Mouse (Mus musculus): ENCODE data around the gene Plcd3. TPM values are rescaled to one million over a fixed set of nuclear protein-coding genes. Genes with fewer than 3 reads are reported as not detected.

The Plcd3 gene
- polyA plus RNA-seq, 1 experiment = 20.6 TPM

DNA sequence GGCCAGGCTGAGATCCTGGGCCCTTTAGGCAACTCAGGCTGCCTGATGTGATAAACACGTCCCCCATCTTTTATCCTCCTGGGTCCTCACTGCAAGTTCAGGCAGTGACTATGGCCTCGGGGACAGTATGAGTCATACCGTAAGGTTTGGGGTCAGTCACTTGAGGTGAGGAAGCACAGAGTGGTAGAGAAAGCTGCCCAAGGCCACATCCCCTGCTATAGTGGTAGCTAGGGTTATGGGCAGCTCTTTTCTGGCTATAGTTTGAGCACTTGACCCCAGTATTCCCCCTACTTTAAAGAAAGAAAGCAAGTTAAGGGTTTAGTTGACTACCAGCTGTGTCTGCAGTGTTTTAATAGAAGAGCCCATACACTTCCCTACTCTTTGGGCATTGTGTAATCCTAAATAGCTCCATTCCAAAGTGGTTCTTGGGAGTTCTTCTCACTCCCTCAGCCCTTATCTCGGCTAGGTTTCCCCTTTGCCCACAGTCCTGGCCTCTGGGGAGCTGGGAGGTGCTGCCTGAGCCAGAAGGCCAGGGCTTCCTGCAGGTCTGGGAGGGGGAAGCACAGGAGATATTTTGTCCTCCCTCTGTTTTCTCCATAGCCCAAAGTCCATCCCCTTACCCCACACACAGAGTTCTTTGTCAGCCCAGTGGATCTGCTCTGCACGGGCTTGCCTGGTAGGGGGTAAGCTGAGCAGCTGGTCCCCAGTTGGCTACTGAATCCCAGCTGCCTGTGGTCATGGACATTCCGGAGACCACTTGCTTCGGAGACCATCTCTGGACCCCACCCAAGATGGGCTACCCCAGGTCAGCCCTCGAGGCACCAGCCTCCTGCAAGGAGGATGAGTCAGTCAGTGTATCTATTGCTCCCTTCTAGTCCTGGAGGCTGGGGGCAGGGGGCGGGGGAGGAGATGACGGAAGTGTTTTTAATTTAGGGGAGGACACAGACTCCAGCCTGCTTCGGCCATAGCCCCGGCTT, 43.1 kb upstream of the Plcd3 start:
- peaks cover under 1% of the 10 kb centered on the region for H3K36me3 ChIP-seq (ENCODE audit: control insufficient read depth, insufficient read depth)
- TF ChIP-seq MAX (IDR thresholded peaks at IDR 0.05; ENCODE audit: low read depth) = no peak
- TF ChIP-seq TCF3 (IDR thresholded peaks at IDR 0.05; ENCODE audit: insufficient read length, low read depth) = peak; percentile 90
- TF ChIP-seq SRF (IDR thresholded peaks at IDR 0.05; ENCODE audit: control insufficient read depth, insufficient read length, low read depth) = no peak
- no peak for TF ChIP-seq POLR2A (IDR thresholded peaks at IDR 0.05; ENCODE audit: insufficient read length, low read depth)
- peak; percentile 14 to 97 (median 97) for TF ChIP-seq MYOD1 (IDR thresholded peaks at IDR 0.05; ENCODE audit: control insufficient read depth in 1 of 3, insufficient read length in 2 of 3, low read depth in 2 of 3)
- peak; percentile 92 for TF ChIP-seq TCF12 (IDR thresholded peaks at IDR 0.05; ENCODE audit: insufficient read depth, poor library complexity, severe bottlenecking)
- TF ChIP-seq CEBPB (IDR thresholded peaks at IDR 0.05; ENCODE audit: insufficient read depth, poor library complexity, severe bottlenecking) = peak; percentile 38; the same call in 1 of the 2 replicates
- peak; percentile 74 to 99 (median 98) for TF ChIP-seq MYOG (IDR thresholded peaks at IDR 0.05; ENCODE audit: control insufficient read depth in 1 of 3, insufficient read depth in 1 of 3, insufficient read length in 2 of 3, low read depth in 2 of 3)
- TF ChIP-seq USF1 (IDR thresholded peaks at IDR 0.05; ENCODE audit: low read depth) = no peak

DNA sequence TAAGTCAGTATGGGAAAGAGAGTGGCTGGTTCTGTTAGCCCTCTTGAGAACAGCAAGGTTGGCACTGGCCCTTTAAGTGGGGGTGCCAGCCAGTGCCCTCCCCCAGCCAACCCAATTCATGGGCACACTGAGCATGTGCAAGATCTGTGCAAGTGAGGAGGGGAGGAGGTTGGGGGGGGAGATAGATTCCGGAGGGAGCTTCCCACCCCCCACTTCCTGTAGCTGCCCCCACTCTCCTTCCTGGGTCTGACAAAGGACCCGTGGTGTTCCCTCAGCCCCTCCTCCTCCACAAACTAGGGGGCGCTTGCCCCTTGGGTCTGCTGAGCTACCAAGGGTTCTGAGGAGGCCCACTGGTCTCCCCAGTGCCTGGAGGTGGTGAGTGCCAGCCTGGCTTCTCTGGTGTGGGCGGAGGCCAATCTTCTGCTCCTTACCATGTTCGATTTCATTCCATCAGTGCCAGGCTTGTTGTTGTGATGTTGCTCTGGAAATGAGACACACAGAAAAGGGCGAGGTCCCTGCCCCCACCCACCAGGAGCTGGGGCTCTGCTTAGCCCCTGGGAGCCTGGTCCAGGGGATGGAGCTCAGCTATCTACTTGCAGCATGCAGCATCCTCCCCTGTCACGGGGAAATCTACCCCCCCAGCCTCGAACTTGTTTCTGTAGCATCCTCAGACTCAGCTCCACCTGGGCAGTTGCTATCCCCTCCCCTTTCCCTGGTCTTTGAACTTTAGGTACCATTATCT, 41.2 kb upstream of the Plcd3 start:
- TF ChIP-seq POLR2A (IDR thresholded peaks at IDR 0.05; ENCODE audit: insufficient read length, low read depth) = peak; percentile 20
- TF ChIP-seq REST (IDR thresholded peaks at IDR 0.05; ENCODE audit: insufficient read depth, insufficient read length) = no peak
- TF ChIP-seq MAX (IDR thresholded peaks at IDR 0.05; ENCODE audit: low read depth) = no peak

More for the DNA sequence above, 43.1 kb upstream of the Plcd3 start:
- Histone ChIP-seq H3K27me3 (ENCODE audit: control insufficient read depth, insufficient read depth, insufficient read length) (no peaks in the 10 kb centered on the region), H3K4me3 (no peak overlapping the region), H3K4me2 (ENCODE audit: low read depth) (peak overlapping the region; percentile 66), H3ac (ENCODE audit: control insufficient read depth, insufficient read length) (no peak overlapping the region), H3K79me2 (ENCODE audit: control insufficient read depth, insufficient read depth) (no peaks in the 10 kb centered on the region)

DNA sequence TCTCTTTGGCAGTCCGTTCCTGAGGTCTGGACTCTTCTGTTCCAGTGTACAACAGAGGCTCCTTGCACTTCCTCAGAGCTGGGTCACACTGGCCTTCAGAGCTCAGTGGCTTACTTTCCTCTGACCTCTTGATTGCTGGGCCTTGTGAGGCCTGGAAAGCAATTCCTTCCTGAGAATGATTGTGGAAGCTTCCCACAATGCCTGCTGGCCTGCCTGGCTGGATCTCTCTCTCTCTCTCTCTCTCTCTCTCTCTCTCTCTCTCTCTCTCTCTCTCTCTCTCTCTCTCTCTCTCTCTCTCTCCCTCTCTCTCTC, 40.4 kb upstream of the Plcd3 start:
- H3K36me3 ChIP-seq (ENCODE audit: control insufficient read depth, insufficient read depth) = peaks cover 5% of the 10 kb centered on the region
- peak overlapping the region; percentile 80 for H3K4me2 ChIP-seq (ENCODE audit: low read depth)
- no peak overlapping the region for H3ac ChIP-seq (ENCODE audit: control insufficient read depth, insufficient read length)
- TF ChIP-seq POLR2A (IDR thresholded peaks at IDR 0.05; ENCODE audit: insufficient read length, low read depth) (no peak), E2F4 (IDR thresholded peaks at IDR 0.05; ENCODE audit: insufficient read depth) (no peak), POLR2AphosphoS2 (IDR thresholded peaks at IDR 0.05; ENCODE audit: insufficient read length, low read depth) (no peak), MYOG (IDR thresholded peaks at IDR 0.05; ENCODE audit: control insufficient read depth in 1 of 3, insufficient read depth in 1 of 3, insufficient read length in 2 of 3, low read depth in 2 of 3) (no peak), MAX (IDR thresholded peaks at IDR 0.05; ENCODE audit: low read depth) (no peak), TCF12 (IDR thresholded peaks at IDR 0.05; ENCODE audit: insufficient read depth, poor library complexity, severe bottlenecking) (no peak), USF1 (IDR thresholded peaks at IDR 0.05; ENCODE audit: low read depth) (no peak)
- no peaks in the 10 kb centered on the region for H3K79me2 ChIP-seq (ENCODE audit: control insufficient read depth, insufficient read depth)
- H3K27me3 ChIP-seq (ENCODE audit: control insufficient read depth, insufficient read depth, insufficient read length) = no peaks in the 10 kb centered on the region
- peak overlapping the region; percentile 23 for H3K4me3 ChIP-seq

More for the DNA sequence above, 41.2 kb upstream of the Plcd3 start:
- H3K36me3 ChIP-seq (ENCODE audit: control insufficient read depth, insufficient read depth) = peaks cover 5% of the 10 kb centered on the region
- no peaks in the 10 kb centered on the region for H3K27me3 ChIP-seq (ENCODE audit: control insufficient read depth, insufficient read depth, insufficient read length)
- H3ac ChIP-seq (ENCODE audit: control insufficient read depth, insufficient read length) = no peak overlapping the region
- H3K79me2 ChIP-seq (ENCODE audit: control insufficient read depth, insufficient read depth) = no peaks in the 10 kb centered on the region
- H3K4me2 ChIP-seq (ENCODE audit: low read depth) = peak overlapping the region; percentile 80
- H3K4me3 ChIP-seq = peak overlapping the region; percentile 23

DNA sequence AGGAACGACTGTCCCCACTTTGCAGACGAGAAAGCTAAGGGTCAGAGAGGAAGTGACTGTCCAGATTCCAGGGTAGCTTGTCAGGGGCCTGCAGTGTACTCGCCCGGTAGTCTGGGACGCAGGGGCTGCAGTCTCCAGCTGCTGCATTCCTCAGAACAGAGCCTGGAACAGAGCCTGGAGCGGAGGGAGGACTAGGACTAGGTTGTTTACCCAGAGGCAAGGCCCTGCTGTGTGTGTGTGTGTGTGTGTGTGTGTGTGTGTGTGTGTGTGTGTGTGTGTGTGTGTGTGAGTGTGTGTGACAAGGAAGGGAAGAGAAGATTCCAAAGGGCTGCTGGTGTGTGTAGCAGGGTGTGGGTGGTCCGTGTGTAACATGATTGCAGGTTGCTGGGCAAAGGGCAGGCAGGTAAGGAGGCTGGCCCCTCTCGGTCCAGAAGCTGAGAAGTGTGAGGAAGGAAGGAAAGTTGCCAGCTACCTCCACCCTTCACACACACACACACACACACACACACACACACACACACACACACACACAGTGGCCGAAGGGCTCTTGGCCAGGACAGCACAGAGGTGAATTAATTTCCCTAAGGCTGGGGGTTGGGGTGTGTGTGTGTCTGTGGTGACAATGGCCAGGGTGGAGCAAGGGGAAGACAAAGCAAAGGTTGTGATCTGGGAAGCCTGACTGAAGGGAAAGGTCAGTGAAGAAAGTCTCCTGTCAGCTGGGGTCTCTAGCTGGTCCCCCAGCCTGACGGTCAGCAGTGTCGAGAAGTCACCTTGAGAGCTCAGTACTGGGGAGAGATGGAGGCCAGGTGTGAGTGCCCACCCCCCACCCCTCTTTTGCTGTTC, 39.9 kb upstream of the Plcd3 start:
- H3K4me3 ChIP-seq = no peak overlapping the region
- no peak for TF ChIP-seq CEBPB (IDR thresholded peaks at IDR 0.05; ENCODE audit: insufficient read depth, poor library complexity, severe bottlenecking)
- TF ChIP-seq MYOG (IDR thresholded peaks at IDR 0.05; ENCODE audit: control insufficient read depth in 1 of 3, insufficient read depth in 1 of 3, insufficient read length in 2 of 3, low read depth in 2 of 3) = peak in 1 of 3 experiments; percentile 56
- TF ChIP-seq MYOD1 (IDR thresholded peaks at IDR 0.05; ENCODE audit: control insufficient read depth in 1 of 3, insufficient read length in 2 of 3, low read depth in 2 of 3) = peak in 1 of 3 experiments; percentile 15
- TF ChIP-seq POLR2AphosphoS2 (IDR thresholded peaks at IDR 0.05; ENCODE audit: insufficient read length, low read depth) = no peak
- H3K79me2 ChIP-seq (ENCODE audit: control insufficient read depth, insufficient read depth) = no peaks in the 10 kb centered on the region
- H3K27me3 ChIP-seq (ENCODE audit: control insufficient read depth, insufficient read depth, insufficient read length) = no peaks in the 10 kb centered on the region
- H3K36me3 ChIP-seq (ENCODE audit: control insufficient read depth, insufficient read depth) = peaks cover 5% of the 10 kb centered on the region
- H3K4me2 ChIP-seq (ENCODE audit: low read depth) = peak overlapping the region; percentile 80
- no peak overlapping the region for H3ac ChIP-seq (ENCODE audit: control insufficient read depth, insufficient read length)

Data from myocyte (in vitro differentiated cells).